Mouse (Mus musculus) kidney, postnatal 0 days (tissue): Measurements from ENCODE around the gene Disp1. TPM values are rescaled to one million over a fixed set of nuclear protein-coding genes. Genes with fewer than 3 reads are reported as not detected.

Experiments
- ATAC-seq: fragments of 200-750 bp; cut with Nextera tagmentation; replicated peaks from 2 replicates; pipeline ENCODE4 v1.8.0; 2017; ENCODE audit warnings: low read depth, moderate number of reproducible peaks, moderate TSS enrichment, moderate library complexity; ENCODE audit not compliant: low FRiP score
- DNase-seq: peaks from one replicate; pipeline ENCODE4 v3.0.0-alpha.2; 2016; ENCODE audit warnings: low spot score
- H3K27ac ChIP-seq: fragments of 300-500 bp; sonication (generic); 2 replicates; pipeline ENCODE4 v1.5.1; 2014; ENCODE audit warnings: mild to moderate bottlenecking
- H3K27me3 ChIP-seq: fragments of 300-500 bp; sonication (generic); 2 replicates; pipeline ENCODE4 v1.6.1; 2014; ENCODE audit warnings: low read length, mixed read lengths; ENCODE audit not compliant: insufficient read depth
- H3K36me3 ChIP-seq: fragments of 300-500 bp; sonication (generic); 2 replicates; pipeline ENCODE4 v1.6.1; 2014; ENCODE audit warnings: low read length, mixed read lengths; ENCODE audit not compliant: insufficient read depth
- H3K4me1 ChIP-seq: fragments of 300-500 bp; sonication (generic); replicated peaks from 2 replicates; pipeline ENCODE4 v1.6.1; 2014; ENCODE audit warnings: antibody characterized with exemption, low read length, mixed read lengths; ENCODE audit not compliant: insufficient read depth
- H3K4me2 ChIP-seq: fragments of 300-500 bp; sonication (generic); 2 replicates; pipeline ENCODE4 v1.6.1; 2014; ENCODE audit warnings: mild to moderate bottlenecking, low read length, moderate library complexity, mixed read lengths
- H3K4me3 ChIP-seq: fragments of 300-500 bp; sonication (generic); replicated peaks from 2 replicates; pipeline ENCODE4 v1.5.1; 2014; ENCODE audit warnings: low read depth, low read length
- H3K9ac ChIP-seq: fragments of 300-500 bp; sonication (generic); 2 replicates; pipeline ENCODE4 v1.6.1; 2014; ENCODE audit warnings: low read depth, low read length
- H3K9me3 ChIP-seq: fragments of 300-500 bp; sonication (generic); replicated peaks from 2 replicates; pipeline ENCODE4 v1.6.1; 2016; ENCODE audit warnings: low read length, inconsistent platforms, mixed read lengths
- CTCF ChIP-seq: IDR thresholded peaks from 2 replicates; pipeline ENCODE4 v1.5.1; 2016; ENCODE audit warnings: antibody characterized with exemption, low read depth, mild to moderate bottlenecking, moderate library complexity
- WGBS: fragments of 180-500 bp; shearing (Covaris S2); extraction: QIAGEN DNeasy Blood & Tissue Kit; methylation state at CpG from one replicate; pipeline ENCODE4 v1.1.7; 2014; 5-methylcytosine and 5-hydroxymethylcytosine counted together
- polyA plus RNA-seq: library from polyadenylated mRNA; unstranded; fragments of >200 nt; fragmentation: Nextera tagmentation; extraction: Ambion mirVana; gene quantifications from 2 replicates; pipeline ENCODE4 v1.2.1, GENCODE M21; 2015

Gene Disp1
- polyA plus RNA-seq, 1 experiment from 2014 or later = 8.4 TPM

GRCm38 (mm10) chr1:183075121-183075822 is 146.1 kb downstream of the Disp1 start:
- DNase-seq = peak; percentile 31
- H3K4me2 ChIP-seq = no peak overlapping the region
- 31% methylated on average over 15 of the region's 15 CpGs for WGBS

GRCm38 (mm10) chr1:183072263-183073050 is 148.9 kb downstream of the Disp1 start:
- Histone ChIP-seq H3K9me3 (no peaks in the 10 kb centered on the region), H3K4me1 (no peaks in the 10 kb centered on the region), H3K9ac (no peak overlapping the region), H3K36me3 (no peaks in the 10 kb centered on the region), H3K4me3 (no peak overlapping the region), H3K27me3 (no peaks in the 10 kb centered on the region), H3K4me2 (no peak overlapping the region), H3K27ac (peak overlapping the region; percentile 50; the same call in 1 of the 2 replicates)
- ATAC-seq = peak; percentile 59; the same call in 1 of the 2 replicates
- DNase-seq = peak; percentile 76
- TF ChIP-seq CTCF = no peak
- WGBS = 52% methylated on average over 12 of the region's 12 CpGs

More at GRCm38 (mm10) chr1:183075121-183075822, 146.1 kb downstream of the Disp1 start:
- no peaks in the 10 kb centered on the region for H3K36me3 ChIP-seq
- no peaks in the 10 kb centered on the region for H3K9me3 ChIP-seq
- H3K4me3 ChIP-seq = no peak overlapping the region
- H3K9ac ChIP-seq = no peak overlapping the region
- H3K27ac ChIP-seq = no peak overlapping the region; the same call in 1 of the 2 replicates
- no peaks in the 10 kb centered on the region for H3K4me1 ChIP-seq
- no peak for ATAC-seq
- TF ChIP-seq CTCF = no peak
- H3K27me3 ChIP-seq = no peaks in the 10 kb centered on the region

- Histone ChIP-seq H3K4me2 (no peak overlapping the region), H3K36me3 (no peaks in the 10 kb centered on the region), H3K27ac (no peak overlapping the region), H3K9ac (no peak overlapping the region), H3K9me3 (no peaks in the 10 kb centered on the region), H3K4me1 (no peaks in the 10 kb centered on the region), H3K27me3 (no peaks in the 10 kb centered on the region), H3K4me3 (no peak overlapping the region)
- WGBS = 87% methylated on average over 8 of the region's 8 CpGs
- no peak for DNase-seq
- no peak for ATAC-seq
- no peak for TF ChIP-seq CTCF
Observed at GRCm38 (mm10) chr1:183069954-183070649, 151.2 kb downstream of the Disp1 start.

- Histone ChIP-seq H3K4me1 (no peaks in the 10 kb centered on the region), H3K4me2 (no peak overlapping the region), H3K4me3 (no peak overlapping the region), H3K27ac (no peak overlapping the region), H3K27me3 (no peaks in the 10 kb centered on the region), H3K36me3 (no peaks in the 10 kb centered on the region), H3K9ac (no peak overlapping the region), H3K9me3 (no peaks in the 10 kb centered on the region)
- DNase-seq (no peak), ATAC-seq (no peak)
- WGBS = 69% methylated on average over 7 of the region's 7 CpGs
- no peak for TF ChIP-seq CTCF
Observed at GRCm38 (mm10) chr1:183067807-183068206, 153.5 kb downstream of the Disp1 start.

- DNase-seq (no peak), ATAC-seq (no peak)
- no peaks in the 10 kb centered on the region for H3K9me3 ChIP-seq
- no peaks in the 10 kb centered on the region for H3K4me1 ChIP-seq
- H3K4me2 ChIP-seq = no peak overlapping the region
- no peak for TF ChIP-seq CTCF
- H3K27ac ChIP-seq = no peak overlapping the region
- WGBS = 63% methylated on average over 4 of the region's 4 CpGs
- H3K4me3 ChIP-seq = no peak overlapping the region
- H3K9ac ChIP-seq = no peak overlapping the region
- H3K36me3 ChIP-seq = no peaks in the 10 kb centered on the region
- no peaks in the 10 kb centered on the region for H3K27me3 ChIP-seq
Observed at GRCm38 (mm10) chr1:183066981-183067380, 154.3 kb downstream of the Disp1 start.

- Histone ChIP-seq H3K4me3 (no peak overlapping the region), H3K4me2 (no peak overlapping the region), H3K4me1 (peaks cover 3% of the 10 kb centered on the region; the same call in 1 of the 2 replicates), H3K9me3 (no peaks in the 10 kb centered on the region), H3K27ac (no peak overlapping the region), H3K9ac (no peak overlapping the region), H3K27me3 (no peaks in the 10 kb centered on the region), H3K36me3 (no peaks in the 10 kb centered on the region)
- no peak for ATAC-seq
- WGBS = 48% methylated on average over 2 of the region's 2 CpGs
- DNase-seq = no peak
- TF ChIP-seq CTCF = no peak
Observed at GRCm38 (mm10) chr1:183060611-183061010, 160.7 kb downstream of the Disp1 start.
